Mouse (Mus musculus): Measurements from ENCODE around the gene Ptprm. TPM values are rescaled to one million over a fixed set of nuclear protein-coding genes. Genes with fewer than 3 reads are reported as not detected.

The Ptprm gene
- polyA plus RNA-seq, 1 experiment from 2014 or later, result 13.7 TPM

DNA sequence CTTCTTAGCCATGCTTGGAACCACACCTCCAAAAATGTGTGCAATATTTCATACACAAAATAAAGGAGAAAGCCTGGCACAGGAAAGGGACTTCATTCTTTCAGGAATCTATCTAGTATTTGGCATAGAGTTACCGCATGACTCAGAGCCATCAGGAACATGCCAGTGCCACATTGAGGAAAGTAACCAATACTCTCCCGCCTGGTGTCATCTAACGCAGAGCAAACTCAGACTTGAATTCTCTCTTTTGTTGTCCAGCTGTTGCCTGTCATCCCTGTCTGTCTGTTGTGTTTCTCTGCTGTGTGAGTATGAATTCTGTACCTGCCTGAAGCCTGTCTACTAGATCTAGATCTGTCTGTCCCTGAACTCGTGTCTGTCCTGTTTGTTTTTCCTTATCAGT is 100.8 kb downstream of the Ptprm start:
- WGBS, result 72% methylated on average over 4 of the region's 4 CpGs
- H3K27me3 ChIP-seq (replicated peaks; ENCODE audit: control insufficient read depth, insufficient read depth, low read length), result no peaks in the 10 kb centered on the region

GRCm38 (mm10) chr17:67252992-67253391 is 101.3 kb downstream of the Ptprm start:
- Histone ChIP-seq H3K9ac (replicated peaks; ENCODE audit: low read depth, low read length) (no peak overlapping the region), H3K36me3 (ENCODE audit: control insufficient read depth, insufficient read depth) (no peaks in the 10 kb centered on the region), H3K27me3 (replicated peaks; ENCODE audit: control insufficient read depth, insufficient read depth, low read length) (no peaks in the 10 kb centered on the region), H3K4me3 (replicated peaks; ENCODE audit: low read length) (no peak overlapping the region), H3K4me2 (ENCODE audit: low read length) (no peak overlapping the region), H3K27ac (ENCODE audit: low read length) (no peak overlapping the region), H3K9me3 (ENCODE audit: control insufficient read depth, low read length) (no peaks in the 10 kb centered on the region), H3K4me1 (replicated peaks; ENCODE audit: control insufficient read depth, insufficient read depth, low read length) (peaks cover 2% of the 10 kb centered on the region; the same call in 1 of the 2 replicates)
- no peak for ATAC-seq
- WGBS, result 55% methylated on average over 6 of the region's 6 CpGs

More for the DNA sequence above, 100.8 kb downstream of the Ptprm start:
- ATAC-seq, result no peak
- no peak overlapping the region for H3K4me2 ChIP-seq (ENCODE audit: low read length)
- H3K9ac ChIP-seq (replicated peaks; ENCODE audit: low read depth, low read length), result no peak overlapping the region
- no peaks in the 10 kb centered on the region for H3K4me1 ChIP-seq (replicated peaks; ENCODE audit: control insufficient read depth, insufficient read depth, low read length)
- H3K36me3 ChIP-seq (ENCODE audit: control insufficient read depth, insufficient read depth), result no peaks in the 10 kb centered on the region
- no peak overlapping the region for H3K4me3 ChIP-seq (replicated peaks; ENCODE audit: low read length)
- no peaks in the 10 kb centered on the region for H3K9me3 ChIP-seq (ENCODE audit: control insufficient read depth, low read length)
- no peak overlapping the region for H3K27ac ChIP-seq (ENCODE audit: low read length)

- ATAC-seq, result no peak
- Histone ChIP-seq H3K9ac (replicated peaks; ENCODE audit: low read depth, low read length) (no peak overlapping the region), H3K4me2 (ENCODE audit: low read length) (no peak overlapping the region), H3K9me3 (ENCODE audit: control insufficient read depth, low read length) (no peaks in the 10 kb centered on the region), H3K27me3 (replicated peaks; ENCODE audit: control insufficient read depth, insufficient read depth, low read length) (no peaks in the 10 kb centered on the region), H3K36me3 (ENCODE audit: control insufficient read depth, insufficient read depth) (no peaks in the 10 kb centered on the region), H3K4me1 (replicated peaks; ENCODE audit: control insufficient read depth, insufficient read depth, low read length) (peaks cover 3% of the 10 kb centered on the region; the same call in 1 of the 2 replicates), H3K4me3 (replicated peaks; ENCODE audit: low read length) (no peak overlapping the region), H3K27ac (ENCODE audit: low read length) (no peak overlapping the region)
- 83% methylated on average over 4 of the region's 4 CpGs for WGBS
Observed at GRCm38 (mm10) chr17:67245273-67245875, 108.9 kb downstream of the Ptprm start.

- Histone ChIP-seq H3K4me3 (replicated peaks; ENCODE audit: low read length) (no peak overlapping the region), H3K36me3 (ENCODE audit: control insufficient read depth, insufficient read depth) (no peaks in the 10 kb centered on the region), H3K27me3 (replicated peaks; ENCODE audit: control insufficient read depth, insufficient read depth, low read length) (no peaks in the 10 kb centered on the region), H3K4me2 (ENCODE audit: low read length) (no peak overlapping the region), H3K9me3 (ENCODE audit: control insufficient read depth, low read length) (no peaks in the 10 kb centered on the region), H3K9ac (replicated peaks; ENCODE audit: low read depth, low read length) (no peak overlapping the region), H3K27ac (ENCODE audit: low read length) (no peak overlapping the region), H3K4me1 (replicated peaks; ENCODE audit: control insufficient read depth, insufficient read depth, low read length) (0 out of 2 replicates have a peak, but pooled peaks cover under 1% of the 10 kb centered on the region)
- ATAC-seq, result no peak
- WGBS, result 40% methylated on average over 12 of the region's 12 CpGs
Observed at GRCm38 (mm10) chr17:67242774-67243495, 111.3 kb downstream of the Ptprm start.

DNA sequence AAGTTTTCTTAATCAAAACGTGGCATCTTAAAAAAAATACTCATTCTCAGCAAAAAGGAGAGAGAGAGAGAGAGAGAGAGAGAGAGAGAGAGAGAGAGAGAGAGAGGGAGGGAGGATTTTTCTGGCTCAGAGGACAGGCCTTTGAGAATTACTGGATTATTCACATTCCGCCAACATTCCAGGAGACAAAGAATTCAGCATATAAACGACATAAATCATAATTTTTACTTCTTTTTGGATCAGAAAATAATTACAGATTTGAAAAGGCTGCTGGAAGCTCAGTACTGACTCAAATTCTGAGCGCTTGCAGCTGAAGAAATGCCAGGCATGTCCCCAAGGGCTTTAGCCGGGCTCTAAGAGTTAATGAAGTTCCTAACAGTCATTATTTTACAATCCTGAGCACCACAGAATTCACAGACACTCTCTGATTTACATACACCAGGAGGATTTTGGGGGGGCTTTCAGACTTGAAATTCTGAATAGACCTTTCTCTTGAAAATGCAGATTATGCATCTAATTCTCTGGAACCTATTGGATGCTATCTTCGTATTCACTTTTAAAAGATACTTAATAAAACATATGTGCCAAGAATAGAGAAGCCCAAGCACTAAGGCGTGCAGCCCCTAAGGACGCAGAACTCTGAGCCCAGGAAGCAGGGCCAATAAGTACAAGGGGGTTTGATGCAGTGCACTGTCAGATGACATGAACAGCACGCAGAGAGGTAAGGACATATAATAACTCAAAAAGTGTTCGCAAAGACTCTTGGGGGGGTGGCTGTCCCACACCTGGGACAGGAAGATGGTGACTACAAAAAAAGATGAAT is 112.1 kb downstream of the Ptprm start:
- H3K4me3 ChIP-seq (replicated peaks; ENCODE audit: low read length), result no peak overlapping the region
- H3K27me3 ChIP-seq (replicated peaks; ENCODE audit: control insufficient read depth, insufficient read depth, low read length), result no peaks in the 10 kb centered on the region
- ATAC-seq, result no peak
- 43% methylated on average over 10 of the region's 10 CpGs for WGBS
- no peaks in the 10 kb centered on the region for H3K36me3 ChIP-seq (ENCODE audit: control insufficient read depth, insufficient read depth)
- H3K9me3 ChIP-seq (ENCODE audit: control insufficient read depth, low read length), result no peaks in the 10 kb centered on the region
- H3K27ac ChIP-seq (ENCODE audit: low read length), result no peak overlapping the region
- no peaks in the 10 kb centered on the region for H3K4me1 ChIP-seq (replicated peaks; ENCODE audit: control insufficient read depth, insufficient read depth, low read length)
- H3K4me2 ChIP-seq (ENCODE audit: low read length), result no peak overlapping the region
- H3K9ac ChIP-seq (replicated peaks; ENCODE audit: low read depth, low read length), result no peak overlapping the region; the same call in 1 of the 2 replicates

GRCm38 (mm10) chr17:67238866-67239265 is 115.4 kb downstream of the Ptprm start:
- Histone ChIP-seq H3K4me3 (replicated peaks; ENCODE audit: low read length) (no peak overlapping the region), H3K4me2 (ENCODE audit: low read length) (no peak overlapping the region), H3K36me3 (ENCODE audit: control insufficient read depth, insufficient read depth) (no peaks in the 10 kb centered on the region), H3K9me3 (ENCODE audit: control insufficient read depth, low read length) (no peaks in the 10 kb centered on the region), H3K27me3 (replicated peaks; ENCODE audit: control insufficient read depth, insufficient read depth, low read length) (no peaks in the 10 kb centered on the region), H3K9ac (replicated peaks; ENCODE audit: low read depth, low read length) (no peak overlapping the region), H3K4me1 (replicated peaks; ENCODE audit: control insufficient read depth, insufficient read depth, low read length) (no peaks in the 10 kb centered on the region), H3K27ac (ENCODE audit: low read length) (no peak overlapping the region)
- no peak for ATAC-seq
- 95% methylated on average over 7 of the region's 7 CpGs for WGBS

DNA sequence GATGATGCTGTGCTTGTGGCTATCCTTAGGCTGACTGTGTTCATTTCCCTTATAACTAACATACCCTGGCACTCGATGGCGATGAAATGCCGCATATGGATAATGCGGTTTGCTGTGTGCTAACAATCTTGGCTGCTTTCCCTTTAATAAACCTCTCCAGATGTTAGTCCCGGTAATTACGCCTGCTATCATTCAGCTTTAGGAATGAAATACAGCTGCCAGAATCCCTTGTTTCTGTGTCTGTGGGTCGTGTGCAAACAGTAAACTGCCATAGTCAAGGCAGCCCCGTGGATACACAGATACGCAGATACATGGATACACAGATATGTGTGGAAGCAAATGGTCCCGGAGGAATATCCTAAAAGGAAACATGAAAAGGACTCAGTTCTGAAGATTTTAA is 116.8 kb downstream of the Ptprm start:
- H3K9ac ChIP-seq (replicated peaks; ENCODE audit: low read depth, low read length), result no peak overlapping the region
- no peaks in the 10 kb centered on the region for H3K9me3 ChIP-seq (ENCODE audit: control insufficient read depth, low read length)
- no peaks in the 10 kb centered on the region for H3K36me3 ChIP-seq (ENCODE audit: control insufficient read depth, insufficient read depth)
- no peaks in the 10 kb centered on the region for H3K27me3 ChIP-seq (replicated peaks; ENCODE audit: control insufficient read depth, insufficient read depth, low read length)
- no peaks in the 10 kb centered on the region for H3K4me1 ChIP-seq (replicated peaks; ENCODE audit: control insufficient read depth, insufficient read depth, low read length)
- no peak overlapping the region for H3K4me3 ChIP-seq (replicated peaks; ENCODE audit: low read length)
- 75% methylated on average over 10 of the region's 10 CpGs for WGBS
- H3K4me2 ChIP-seq (ENCODE audit: low read length), result no peak overlapping the region
- no peak for ATAC-seq
- no peak overlapping the region; the same call in 1 of the 2 replicates for H3K27ac ChIP-seq (ENCODE audit: low read length)

GRCm38 (mm10) chr17:67233063-67233462 is 121.2 kb downstream of the Ptprm start:
- Histone ChIP-seq H3K4me1 (replicated peaks; ENCODE audit: control insufficient read depth, insufficient read depth, low read length) (no peaks in the 10 kb centered on the region), H3K27ac (ENCODE audit: low read length) (no peak overlapping the region), H3K27me3 (replicated peaks; ENCODE audit: control insufficient read depth, insufficient read depth, low read length) (no peaks in the 10 kb centered on the region), H3K9ac (replicated peaks; ENCODE audit: low read depth, low read length) (no peak overlapping the region), H3K36me3 (ENCODE audit: control insufficient read depth, insufficient read depth) (no peaks in the 10 kb centered on the region), H3K9me3 (ENCODE audit: control insufficient read depth, low read length) (no peaks in the 10 kb centered on the region), H3K4me2 (ENCODE audit: low read length) (no peak overlapping the region), H3K4me3 (replicated peaks; ENCODE audit: low read length) (no peak overlapping the region)
- no peak for ATAC-seq
- WGBS, result 97% methylated on average over 9 of the region's 9 CpGs

DNA sequence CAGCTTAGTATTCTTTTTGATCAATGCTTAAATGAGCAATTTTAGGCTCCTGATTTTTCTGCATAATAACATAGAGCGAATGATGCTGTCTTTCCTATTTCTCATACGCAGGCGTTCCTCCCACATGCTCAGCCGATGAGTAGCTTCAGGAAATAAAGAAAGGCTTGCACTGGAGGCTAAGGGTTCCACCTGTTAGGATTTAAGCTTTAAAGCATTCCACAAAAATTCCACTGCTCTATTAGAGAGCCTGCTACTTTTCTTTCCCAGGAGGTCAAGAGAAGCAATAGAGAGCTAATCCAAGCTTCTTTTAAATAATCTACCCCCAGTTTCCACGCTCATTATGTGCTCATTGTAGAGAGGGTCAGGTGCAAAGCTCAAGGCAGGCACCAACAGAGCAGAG is 127.3 kb downstream of the Ptprm start:
- no peak overlapping the region for H3K9ac ChIP-seq (replicated peaks; ENCODE audit: low read depth, low read length)
- H3K4me2 ChIP-seq (ENCODE audit: low read length), result no peak overlapping the region
- H3K36me3 ChIP-seq (ENCODE audit: control insufficient read depth, insufficient read depth), result no peaks in the 10 kb centered on the region
- H3K27me3 ChIP-seq (replicated peaks; ENCODE audit: control insufficient read depth, insufficient read depth, low read length), result no peaks in the 10 kb centered on the region
- H3K4me1 ChIP-seq (replicated peaks; ENCODE audit: control insufficient read depth, insufficient read depth, low read length), result no peaks in the 10 kb centered on the region
- no peak overlapping the region for H3K4me3 ChIP-seq (replicated peaks; ENCODE audit: low read length)
- ATAC-seq, result no peak
- 8% methylated on average over 5 of the region's 5 CpGs for WGBS
- no peak overlapping the region for H3K27ac ChIP-seq (ENCODE audit: low read length)
- H3K9me3 ChIP-seq (ENCODE audit: control insufficient read depth, low read length), result no peaks in the 10 kb centered on the region
